Mouse (Mus musculus): ENCODE results near the gene Mamstr.

Mamstr gene

DNA sequence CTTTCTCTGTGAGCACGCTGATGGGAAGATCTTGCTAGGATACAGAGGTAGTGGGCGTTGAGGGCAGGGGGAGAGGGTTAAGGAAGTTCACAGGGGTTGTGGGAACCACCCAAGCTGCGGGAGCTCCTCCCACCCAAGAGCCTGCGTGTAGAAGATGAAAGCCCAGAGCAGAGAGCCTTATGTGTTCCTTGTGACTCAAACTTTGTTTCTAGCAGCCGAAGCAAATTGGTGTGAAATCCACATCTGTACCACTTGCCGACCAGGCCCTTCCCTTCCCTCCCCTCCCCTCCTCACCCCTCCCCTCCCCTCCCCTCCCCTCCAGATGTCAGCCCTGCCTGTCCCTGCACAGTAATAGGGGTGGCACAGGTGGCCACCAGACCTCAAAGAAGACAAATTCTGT is 55.3 kb downstream of the Mamstr start:
- no peak for DNase-seq

Data from right cerebral cortex, postnatal 14 days (tissue).